Mouse (Mus musculus): Measurements from ENCODE around the gene Usp7. TPM values are rescaled to one million over a fixed set of nuclear protein-coding genes. Genes with fewer than 3 reads are reported as not detected.
A peak's percentile ranks its signal among the peaks of the same experiment; 100 is the strongest.

The Usp7 gene
- polyA plus RNA-seq, 1 experiment from 2014 or later = 43.3 TPM

DNA sequence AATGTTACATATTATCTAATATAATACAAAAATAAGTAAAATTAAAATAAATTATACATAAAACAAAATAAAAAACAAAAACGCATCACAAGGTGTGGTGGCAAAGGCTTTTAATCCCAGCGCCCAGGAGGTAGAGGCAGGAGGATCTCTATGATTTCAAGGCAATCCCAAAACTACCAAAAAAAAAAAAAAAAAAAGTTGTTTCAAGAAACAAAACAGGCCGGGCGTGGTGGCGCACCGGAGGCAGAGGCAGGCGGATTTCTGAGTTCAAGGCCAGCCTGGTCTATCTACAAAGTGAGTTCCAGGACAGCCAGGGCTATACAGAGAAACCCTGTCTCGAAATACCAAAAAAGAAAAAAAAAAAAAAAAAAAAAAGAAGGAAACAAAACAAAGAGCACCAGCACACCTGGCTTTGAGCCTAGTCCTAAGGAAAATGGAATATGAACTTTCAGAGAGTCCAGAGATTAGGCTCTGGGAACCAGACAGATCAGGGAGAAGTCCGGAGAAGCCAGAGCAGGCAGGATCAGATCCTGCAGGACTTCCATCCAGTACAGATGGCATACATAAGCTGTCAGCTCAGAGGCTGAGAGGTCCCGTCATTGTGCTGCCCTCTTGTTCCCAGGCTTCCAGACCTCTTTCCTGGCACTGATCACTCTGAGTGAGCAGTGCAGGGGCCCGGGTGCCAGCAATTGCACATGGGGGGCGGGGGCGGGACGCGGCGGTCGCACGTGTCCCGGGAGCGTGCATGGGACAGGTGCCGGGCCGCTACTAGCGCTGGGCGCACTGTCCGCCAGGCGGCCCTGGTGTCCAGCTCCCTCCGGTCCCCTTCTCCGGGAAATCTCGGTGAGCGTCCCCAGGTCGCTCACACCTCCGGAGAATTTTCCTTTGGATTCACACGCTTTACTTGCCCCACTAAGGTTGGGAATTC is 36.8 kb upstream of the Usp7 start:
- H3K4me2 ChIP-seq = peak overlapping the region; percentile 99
- H3K4me3 ChIP-seq (ENCODE audit: low read depth, low read length) = peak overlapping the region; percentile 84
- peaks cover 13% of the 10 kb centered on the region for H3K4me1 ChIP-seq (replicated peaks; ENCODE audit: control insufficient read depth, insufficient read depth, low read length)
- ATAC-seq (replicated peaks; ENCODE audit: low FRiP score) (peak; percentile 44), DNase-seq (ENCODE audit: low spot score) (no peak)
- H3K36me3 ChIP-seq (ENCODE audit: control insufficient read depth, insufficient read depth, low read length) = peaks cover 8% of the 10 kb centered on the region; the same call in 1 of the 2 replicates
- H3K27me3 ChIP-seq (replicated peaks; ENCODE audit: control insufficient read depth, insufficient read depth, low read length) = no peaks in the 10 kb centered on the region
- WGBS = 10% methylated on average over 33 of the region's 33 CpGs
- H3K27ac ChIP-seq (ENCODE audit: low read depth, low read length) = peak overlapping the region; percentile 100
- peak overlapping the region; percentile 87 for H3K9ac ChIP-seq (ENCODE audit: low read depth, low read length)
- H3K9me3 ChIP-seq (ENCODE audit: control insufficient read depth, low read length) = no peaks in the 10 kb centered on the region

DNA sequence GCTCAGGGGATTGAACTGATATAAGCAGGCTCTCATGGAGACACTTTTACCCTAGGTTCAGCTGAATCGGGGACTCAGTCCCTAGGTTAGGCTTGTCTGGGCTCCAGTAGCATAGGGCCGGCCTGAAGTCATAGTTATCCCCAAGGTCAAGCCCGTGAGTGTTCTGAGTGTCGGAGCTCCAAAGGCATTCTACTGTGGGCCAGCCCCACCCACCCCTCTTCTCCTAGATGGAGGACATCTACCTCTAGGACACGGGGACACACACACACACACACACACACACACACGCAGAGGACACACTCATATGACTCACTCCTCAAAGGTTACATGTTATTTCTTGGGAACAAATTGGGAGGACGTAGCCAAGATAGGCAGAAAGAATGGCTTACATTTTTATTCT is 35.3 kb upstream of the Usp7 start:
- 86% methylated on average over 7 of the region's 7 CpGs for WGBS
- ATAC-seq (replicated peaks; ENCODE audit: low FRiP score) (no peak), DNase-seq (ENCODE audit: low spot score) (no peak)
- Histone ChIP-seq H3K4me3 (ENCODE audit: low read depth, low read length) (no peak overlapping the region), H3K9me3 (ENCODE audit: control insufficient read depth, low read length) (no peaks in the 10 kb centered on the region), H3K4me1 (replicated peaks; ENCODE audit: control insufficient read depth, insufficient read depth, low read length) (peaks cover 6% of the 10 kb centered on the region), H3K27ac (ENCODE audit: low read depth, low read length) (peak overlapping the region; percentile 21; the same call in 1 of the 2 replicates), H3K27me3 (replicated peaks; ENCODE audit: control insufficient read depth, insufficient read depth, low read length) (no peaks in the 10 kb centered on the region), H3K4me2 (no peak overlapping the region), H3K9ac (ENCODE audit: low read depth, low read length) (no peak overlapping the region), H3K36me3 (ENCODE audit: control insufficient read depth, insufficient read depth, low read length) (peaks cover 4% of the 10 kb centered on the region; the same call in 1 of the 2 replicates)

DNA sequence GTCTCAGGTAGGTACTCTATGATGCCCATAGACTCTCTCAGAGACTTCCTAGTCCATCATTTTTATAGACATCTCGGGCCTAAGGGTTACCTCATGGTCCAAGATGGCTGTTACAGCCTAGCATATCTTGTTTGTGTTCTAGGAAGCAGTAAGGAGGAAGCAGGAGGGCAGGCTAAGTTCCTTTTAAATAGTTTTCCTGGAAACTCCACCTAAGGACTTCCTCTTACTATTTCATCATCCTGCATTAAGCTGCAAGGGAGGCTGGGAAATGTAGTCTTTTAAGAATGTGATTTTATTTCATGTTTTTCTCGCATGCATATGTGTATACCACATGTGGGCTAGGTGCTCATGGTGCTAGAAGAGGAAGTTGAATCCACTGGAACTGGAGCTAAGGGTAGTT is 31.6 kb upstream of the Usp7 start:
- H3K4me1 ChIP-seq (replicated peaks; ENCODE audit: control insufficient read depth, insufficient read depth, low read length) = no peaks in the 10 kb centered on the region
- no peaks in the 10 kb centered on the region for H3K27me3 ChIP-seq (replicated peaks; ENCODE audit: control insufficient read depth, insufficient read depth, low read length)
- no peak overlapping the region for H3K9ac ChIP-seq (ENCODE audit: low read depth, low read length)
- no peak for DNase-seq (ENCODE audit: low spot score)
- WGBS = 59% methylated on average over 2 of the region's 2 CpGs
- H3K9me3 ChIP-seq (ENCODE audit: control insufficient read depth, low read length) = no peaks in the 10 kb centered on the region
- no peak overlapping the region for H3K4me3 ChIP-seq (ENCODE audit: low read depth, low read length)
- H3K27ac ChIP-seq (ENCODE audit: low read depth, low read length) = peak overlapping the region; percentile 28; the same call in 1 of the 2 replicates
- H3K4me2 ChIP-seq = no peak overlapping the region
- no peaks in the 10 kb centered on the region for H3K36me3 ChIP-seq (ENCODE audit: control insufficient read depth, insufficient read depth, low read length)
- peak; percentile 76 for ATAC-seq (replicated peaks; ENCODE audit: low FRiP score)

DNA sequence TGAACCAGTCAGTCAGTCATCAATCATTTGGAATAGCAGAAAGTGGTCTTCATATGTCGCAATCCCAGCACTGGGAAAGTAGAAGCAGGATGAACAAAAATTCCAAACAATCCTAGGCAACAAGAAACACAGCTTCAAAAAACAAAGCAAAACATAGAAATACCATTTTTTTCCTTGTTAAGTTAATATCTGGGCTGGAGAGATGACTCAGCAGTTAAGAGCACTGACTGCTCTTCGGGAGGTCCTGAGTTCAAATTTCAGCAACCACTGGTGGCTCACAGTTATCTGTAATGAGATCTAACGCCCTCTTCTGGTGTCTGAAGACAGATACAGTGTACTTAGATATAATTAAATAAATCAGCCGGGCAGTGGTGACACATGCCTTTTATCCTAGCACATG is 30.5 kb upstream of the Usp7 start:
- DNase-seq (ENCODE audit: low spot score) = no peak
- Histone ChIP-seq H3K36me3 (ENCODE audit: control insufficient read depth, insufficient read depth, low read length) (no peaks in the 10 kb centered on the region), H3K9ac (ENCODE audit: low read depth, low read length) (no peak overlapping the region), H3K9me3 (ENCODE audit: control insufficient read depth, low read length) (no peaks in the 10 kb centered on the region), H3K4me1 (replicated peaks; ENCODE audit: control insufficient read depth, insufficient read depth, low read length) (no peaks in the 10 kb centered on the region), H3K4me3 (ENCODE audit: low read depth, low read length) (no peak overlapping the region), H3K4me2 (no peak overlapping the region), H3K27ac (ENCODE audit: low read depth, low read length) (no peak overlapping the region), H3K27me3 (replicated peaks; ENCODE audit: control insufficient read depth, insufficient read depth, low read length) (no peaks in the 10 kb centered on the region)
- 80% methylated on average over 4 of the region's 4 CpGs for WGBS
- no peak for ATAC-seq (replicated peaks; ENCODE audit: low FRiP score)

DNA sequence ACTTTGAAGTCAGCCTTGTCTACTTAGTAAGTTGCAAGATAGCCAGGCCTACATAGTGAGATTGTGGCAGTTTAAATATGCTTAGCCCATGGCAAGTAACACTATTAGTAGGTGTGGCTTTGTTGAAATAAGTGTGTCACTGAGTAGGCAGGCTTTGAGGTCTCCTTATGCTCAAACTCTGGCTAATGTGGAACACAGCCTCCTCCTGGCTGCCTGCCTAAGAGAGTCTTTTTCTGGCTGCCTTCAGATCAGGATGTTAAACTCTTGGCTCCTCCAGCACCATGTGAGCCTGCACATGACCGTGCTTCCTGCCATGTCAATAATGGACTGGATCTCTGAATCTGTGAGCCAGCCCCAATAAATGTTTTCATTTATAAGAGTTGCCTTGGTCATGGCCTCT is 29.3 kb upstream of the Usp7 start:
- no peaks in the 10 kb centered on the region for H3K27me3 ChIP-seq (replicated peaks; ENCODE audit: control insufficient read depth, insufficient read depth, low read length)
- H3K4me1 ChIP-seq (replicated peaks; ENCODE audit: control insufficient read depth, insufficient read depth, low read length) = no peaks in the 10 kb centered on the region
- H3K27ac ChIP-seq (ENCODE audit: low read depth, low read length) = no peak overlapping the region
- WGBS = 86% methylated on average over 1 of the region's 1 CpGs
- H3K9ac ChIP-seq (ENCODE audit: low read depth, low read length) = no peak overlapping the region
- ATAC-seq (replicated peaks; ENCODE audit: low FRiP score) (no peak), DNase-seq (ENCODE audit: low spot score) (no peak)
- no peak overlapping the region for H3K4me2 ChIP-seq
- H3K9me3 ChIP-seq (ENCODE audit: control insufficient read depth, low read length) = no peaks in the 10 kb centered on the region
- H3K4me3 ChIP-seq (ENCODE audit: low read depth, low read length) = no peak overlapping the region
- H3K36me3 ChIP-seq (ENCODE audit: control insufficient read depth, insufficient read depth, low read length) = no peaks in the 10 kb centered on the region

DNA sequence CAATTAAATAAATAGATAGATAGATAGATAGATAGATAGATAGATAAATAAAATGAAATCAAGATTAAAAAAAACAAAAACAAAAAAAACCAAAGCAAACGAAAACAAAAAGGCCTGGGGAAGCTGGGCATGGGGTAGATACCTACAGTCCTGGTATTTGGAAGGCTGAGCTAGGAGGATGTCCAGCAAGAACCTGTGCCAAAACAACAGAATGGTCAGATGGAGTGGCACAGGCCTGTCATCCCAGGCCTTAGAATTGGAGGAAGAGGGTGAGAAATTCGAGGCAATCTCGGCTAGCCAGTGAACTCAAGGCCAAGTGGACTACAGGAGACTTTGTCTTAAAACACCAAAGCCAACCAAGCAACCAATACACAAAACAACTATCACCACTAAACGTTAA is 25.8 kb upstream of the Usp7 start:
- H3K4me1 ChIP-seq (replicated peaks; ENCODE audit: control insufficient read depth, insufficient read depth, low read length) = no peaks in the 10 kb centered on the region
- no peaks in the 10 kb centered on the region for H3K27me3 ChIP-seq (replicated peaks; ENCODE audit: control insufficient read depth, insufficient read depth, low read length)
- H3K27ac ChIP-seq (ENCODE audit: low read depth, low read length) = no peak overlapping the region
- H3K4me3 ChIP-seq (ENCODE audit: low read depth, low read length) = no peak overlapping the region
- H3K36me3 ChIP-seq (ENCODE audit: control insufficient read depth, insufficient read depth, low read length) = no peaks in the 10 kb centered on the region
- no peaks in the 10 kb centered on the region for H3K9me3 ChIP-seq (ENCODE audit: control insufficient read depth, low read length)
- DNase-seq (ENCODE audit: low spot score) = no peak
- ATAC-seq (replicated peaks; ENCODE audit: low FRiP score) = no peak
- no peak overlapping the region for H3K4me2 ChIP-seq
- H3K9ac ChIP-seq (ENCODE audit: low read depth, low read length) = no peak overlapping the region
- 68% methylated on average over 4 of the region's 4 CpGs for WGBS

DNA sequence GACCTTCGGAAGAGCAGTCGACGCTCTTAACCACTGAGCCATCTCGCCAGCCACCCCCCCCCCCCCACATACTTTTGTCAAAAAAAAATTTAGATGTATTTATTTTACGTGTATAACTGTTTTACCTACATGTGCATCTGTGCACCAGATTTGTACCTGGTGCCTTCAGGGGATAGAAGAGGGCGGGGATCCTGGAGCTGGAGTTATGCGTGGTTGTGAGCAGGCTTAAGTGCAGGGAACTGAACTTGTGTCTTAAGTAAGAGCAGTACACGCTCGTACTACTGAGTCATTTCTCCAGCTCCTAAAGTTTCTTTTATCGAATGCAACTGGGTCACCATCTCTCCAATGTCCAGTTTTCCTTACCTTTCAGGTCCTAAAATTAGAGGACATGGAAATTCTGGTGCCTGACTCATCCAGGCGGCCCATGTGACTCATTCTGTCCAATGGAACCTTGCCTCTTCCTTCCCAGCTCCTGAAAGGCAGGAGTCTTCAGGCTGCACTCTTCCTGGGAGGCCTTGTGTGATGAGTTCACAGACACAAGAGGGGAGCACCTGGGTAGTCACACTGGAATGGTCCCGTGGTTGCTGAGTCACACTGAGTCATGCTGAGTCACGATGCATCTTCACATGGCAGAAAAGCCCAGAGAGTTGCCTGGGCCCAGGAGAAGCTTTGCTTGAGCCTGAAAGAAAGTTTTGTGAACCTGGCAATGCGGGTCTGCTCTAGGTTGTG is 18.5 kb upstream of the Usp7 start:
- Histone ChIP-seq H3K4me1 (replicated peaks; ENCODE audit: control insufficient read depth, insufficient read depth, low read length) (no peaks in the 10 kb centered on the region), H3K36me3 (ENCODE audit: control insufficient read depth, insufficient read depth, low read length) (no peaks in the 10 kb centered on the region), H3K27ac (ENCODE audit: low read depth, low read length) (peak overlapping the region; percentile 38; the same call in 1 of the 2 replicates), H3K4me2 (peak overlapping the region; percentile 33; the same call in 1 of the 2 replicates), H3K9me3 (ENCODE audit: control insufficient read depth, low read length) (no peaks in the 10 kb centered on the region), H3K9ac (ENCODE audit: low read depth, low read length) (peak overlapping the region; percentile 30; the same call in 1 of the 2 replicates), H3K27me3 (replicated peaks; ENCODE audit: control insufficient read depth, insufficient read depth, low read length) (no peaks in the 10 kb centered on the region), H3K4me3 (ENCODE audit: low read depth, low read length) (no peak overlapping the region)
- 82% methylated on average over 14 of the region's 14 CpGs for WGBS
- ATAC-seq (replicated peaks; ENCODE audit: low FRiP score) (peak; percentile 89), DNase-seq (ENCODE audit: low spot score) (no peak)

DNA sequence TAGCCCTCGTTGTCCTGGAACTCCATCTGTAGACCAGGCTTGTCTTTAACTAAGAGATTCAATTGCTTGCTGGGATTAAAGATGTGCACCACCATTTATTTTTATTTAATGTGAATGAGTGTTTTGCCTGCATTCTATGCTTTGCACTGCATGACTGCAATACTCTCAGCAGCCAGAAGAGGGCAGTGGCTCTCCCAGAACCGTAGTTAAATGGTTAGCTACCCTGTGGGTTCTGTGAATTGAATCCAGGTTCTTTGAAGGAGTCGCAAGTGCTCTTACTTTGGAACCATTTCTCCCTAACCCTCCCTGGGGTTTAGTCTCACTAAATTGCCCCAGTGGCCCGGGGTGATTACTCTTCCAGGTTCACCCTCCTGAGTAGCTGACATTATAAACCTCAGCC is 14.6 kb upstream of the Usp7 start:
- no peaks in the 10 kb centered on the region for H3K9me3 ChIP-seq (ENCODE audit: control insufficient read depth, low read length)
- H3K4me2 ChIP-seq = no peak overlapping the region
- no peak for DNase-seq (ENCODE audit: low spot score)
- no peak overlapping the region for H3K27ac ChIP-seq (ENCODE audit: low read depth, low read length)
- H3K9ac ChIP-seq (ENCODE audit: low read depth, low read length) = no peak overlapping the region
- WGBS = 15% methylated on average over 4 of the region's 4 CpGs
- no peaks in the 10 kb centered on the region for H3K4me1 ChIP-seq (replicated peaks; ENCODE audit: control insufficient read depth, insufficient read depth, low read length)
- H3K36me3 ChIP-seq (ENCODE audit: control insufficient read depth, insufficient read depth, low read length) = no peaks in the 10 kb centered on the region
- no peak for ATAC-seq (replicated peaks; ENCODE audit: low FRiP score)
- no peak overlapping the region for H3K4me3 ChIP-seq (ENCODE audit: low read depth, low read length)
- no peaks in the 10 kb centered on the region for H3K27me3 ChIP-seq (replicated peaks; ENCODE audit: control insufficient read depth, insufficient read depth, low read length)
